Mouse (Mus musculus) ES-Bruce4 (cell line): ENCODE measurements at regions not wholly inside any gene's neighbourhood (a gene's known extent, or its start where the extent isn't known, plus 50 kb on each side); places are given as distances from the start of the nearest gene placed in this dataset.

Experiments used
- H3K27ac ChIP-seq: 2 replicates; pipeline ENCODE4 v1.5.1; 2012; ENCODE audit warnings: low read length, inconsistent platforms; ENCODE audit not compliant: insufficient read depth
- H3K27me3 ChIP-seq: 2 replicates; pipeline ENCODE4 v1.6.1; 2012; ENCODE audit warnings: mild to moderate bottlenecking, low read length, inconsistent platforms; ENCODE audit not compliant: control insufficient read depth, poor library complexity, insufficient read depth, severe bottlenecking
- H3K36me3 ChIP-seq: 2 replicates; pipeline ENCODE4 v1.6.1; 2012; ENCODE audit warnings: inconsistent platforms, mild to moderate bottlenecking, low read length, moderate library complexity; ENCODE audit not compliant: control insufficient read depth, poor library complexity, insufficient read depth, severe bottlenecking
- H3K4me1 ChIP-seq: one replicate; pipeline ENCODE4 v1.8.1; 2011; ENCODE audit warnings: low read length; ENCODE audit not compliant: control insufficient read depth, insufficient read depth
- H3K4me3 ChIP-seq: 2 replicates; pipeline ENCODE4 v1.5.1; 2011; ENCODE audit warnings: low read depth, mild to moderate bottlenecking, low read length
- H3K9ac ChIP-seq: 2 replicates; pipeline ENCODE4 v1.6.1; 2012; ENCODE audit warnings: low read depth, mild to moderate bottlenecking, inconsistent platforms; ENCODE audit not compliant: poor library complexity, severe bottlenecking
- H3K9me3 ChIP-seq: replicated peaks from 2 replicates; pipeline ENCODE4 v1.6.1; 2012; ENCODE audit warnings: mild to moderate bottlenecking, low read length, inconsistent platforms; ENCODE audit not compliant: control insufficient read depth, poor library complexity, insufficient read depth, severe bottlenecking
- CTCF ChIP-seq: IDR thresholded peaks from one replicate; pipeline ENCODE4 v1.8.1; 2011; ENCODE audit warnings: low read depth, low read length
- EP300 ChIP-seq: IDR thresholded peaks from 2 replicates; pipeline ENCODE4 v1.6.1; 2011; ENCODE audit warnings: low read depth, low read length; ENCODE audit not compliant: insufficient read depth
- POLR2A ChIP-seq: IDR thresholded peaks from one replicate; pipeline ENCODE4 v1.8.1; 2011; ENCODE audit warnings: low read length; ENCODE audit not compliant: insufficient read depth

- Histone ChIP-seq H3K36me3 (no peaks in the 10 kb centered on the region), H3K9ac (no peak overlapping the region), H3K27me3 (no peaks in the 10 kb centered on the region), H3K27ac (no peak overlapping the region), H3K4me3 (no peak overlapping the region), H3K9me3 (no peaks in the 10 kb centered on the region), H3K4me1 (no peaks in the 10 kb centered on the region)
- no peak for TF ChIP-seq POLR2A
- no peak for TF ChIP-seq CTCF
- TF ChIP-seq EP300 = no peak
These were observed 173.7 kb upstream of the Lmo4 start for GRCm38 (mm10) chr3:144378524-144379225.

DNA sequence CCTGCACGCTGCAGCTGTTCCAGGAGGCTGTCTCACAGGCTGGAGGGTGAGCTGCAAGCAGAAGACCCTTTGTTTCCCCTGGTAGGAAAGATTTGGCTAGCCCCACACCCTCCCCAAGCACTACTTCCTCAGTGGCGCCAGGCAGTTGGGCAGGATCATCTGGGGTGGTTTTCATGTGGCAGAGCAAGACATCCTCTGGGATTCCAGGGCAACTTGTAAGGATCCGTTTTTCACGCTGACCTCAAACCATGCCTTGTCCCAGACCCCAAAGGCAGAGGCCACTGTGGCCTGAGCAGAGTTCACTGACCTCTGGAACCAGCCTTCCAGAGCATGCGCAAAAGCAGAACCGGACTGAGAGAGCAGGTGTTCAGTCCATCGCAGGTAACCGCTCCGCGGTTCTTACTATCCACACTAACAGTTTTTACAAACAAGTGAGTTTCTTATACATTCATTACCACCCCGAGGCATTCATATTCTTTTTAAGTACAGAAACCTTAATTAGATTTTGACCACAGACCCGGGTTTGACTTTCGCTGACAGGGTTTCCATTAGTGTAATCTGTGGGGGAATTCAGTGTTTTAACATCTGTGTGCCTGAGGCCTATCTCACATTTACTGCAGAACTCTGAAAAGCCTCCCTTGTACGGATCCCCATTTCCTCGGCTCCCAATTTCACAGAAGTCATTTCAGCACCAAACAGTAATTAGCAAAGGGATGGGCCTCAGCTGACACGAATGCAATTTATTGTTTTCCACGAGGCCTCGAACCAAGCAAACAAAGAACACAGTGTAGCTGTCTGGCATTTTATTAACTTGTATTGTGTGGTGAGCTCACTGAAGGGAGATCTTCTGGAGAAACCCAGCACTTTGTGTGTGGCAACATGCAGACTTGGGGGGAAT lies 172.9 kb upstream of the Lmo4 start:
- Histone ChIP-seq H3K9me3 (no peaks in the 10 kb centered on the region), H3K9ac (no peak overlapping the region), H3K36me3 (no peaks in the 10 kb centered on the region), H3K27me3 (no peaks in the 10 kb centered on the region), H3K27ac (no peak overlapping the region), H3K4me3 (no peak overlapping the region), H3K4me1 (no peaks in the 10 kb centered on the region)
- TF ChIP-seq EP300 = no peak
- no peak for TF ChIP-seq POLR2A
- no peak for TF ChIP-seq CTCF

GRCm38 (mm10) chr3:144376463-144377402 lies 171.7 kb upstream of the Lmo4 start:
- H3K9ac ChIP-seq = no peak overlapping the region
- no peaks in the 10 kb centered on the region for H3K36me3 ChIP-seq
- H3K27ac ChIP-seq = no peak overlapping the region
- H3K4me1 ChIP-seq = no peaks in the 10 kb centered on the region
- H3K9me3 ChIP-seq = no peaks in the 10 kb centered on the region
- H3K27me3 ChIP-seq = no peaks in the 10 kb centered on the region
- no peak overlapping the region for H3K4me3 ChIP-seq
- TF ChIP-seq POLR2A = no peak
- no peak for TF ChIP-seq CTCF
- no peak for TF ChIP-seq EP300

GRCm38 (mm10) chr3:144375725-144376412 lies 170.8 kb upstream of the Lmo4 start:
- Histone ChIP-seq H3K36me3 (no peaks in the 10 kb centered on the region), H3K4me3 (no peak overlapping the region), H3K4me1 (no peaks in the 10 kb centered on the region), H3K27ac (no peak overlapping the region), H3K9ac (no peak overlapping the region), H3K9me3 (no peaks in the 10 kb centered on the region), H3K27me3 (no peaks in the 10 kb centered on the region)
- TF ChIP-seq EP300 (no peak), POLR2A (no peak)

- Histone ChIP-seq H3K36me3 (no peaks in the 10 kb centered on the region), H3K27me3 (no peaks in the 10 kb centered on the region), H3K27ac (no peak overlapping the region), H3K9ac (no peak overlapping the region), H3K4me1 (no peaks in the 10 kb centered on the region), H3K4me3 (no peak overlapping the region), H3K9me3 (no peaks in the 10 kb centered on the region)
- TF ChIP-seq EP300 (no peak), POLR2A (no peak), CTCF (no peak)
These were observed 163.3 kb upstream of the Lmo4 start for GRCm38 (mm10) chr3:144368300-144368699.
